Mouse (Mus musculus): ENCODE data around the gene Slc17a3. TPM values are rescaled to one million over a fixed set of nuclear protein-coding genes. Genes with fewer than 3 reads are reported as not detected.

Gene Slc17a3
- not detected for polyA plus RNA-seq (2014; fragmentation: Illumina TruSeq; extraction: RNeasy Lipid Tissue Mini Kit (QIAGEN cat#74804); ENCODE audit: insufficient read depth, low read depth, low replicate concordance)

DNA sequence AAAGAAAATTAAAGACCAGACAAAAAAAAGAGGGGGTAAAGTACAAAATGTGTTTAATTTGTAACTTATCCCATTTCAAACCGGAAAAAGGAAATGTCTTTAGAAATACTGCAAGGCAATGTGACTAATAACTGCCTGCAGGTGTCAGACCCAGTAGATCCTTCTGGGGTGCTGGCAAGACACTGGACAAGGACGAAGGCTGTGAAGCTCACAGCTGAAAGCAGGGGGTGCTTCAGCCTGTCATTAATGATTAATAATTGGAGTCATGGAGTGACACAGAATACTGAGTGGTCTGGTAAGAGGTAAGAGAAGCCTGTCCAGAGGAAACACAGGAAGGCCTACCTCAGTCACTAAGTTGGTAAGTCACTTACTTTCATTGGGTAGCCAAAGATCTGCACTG, at the start of gene Slc17a3:
Gene Slc17a3, plus strand, starts transcription at position 127 of the 400 bp plus-strand sequence.

DNA sequence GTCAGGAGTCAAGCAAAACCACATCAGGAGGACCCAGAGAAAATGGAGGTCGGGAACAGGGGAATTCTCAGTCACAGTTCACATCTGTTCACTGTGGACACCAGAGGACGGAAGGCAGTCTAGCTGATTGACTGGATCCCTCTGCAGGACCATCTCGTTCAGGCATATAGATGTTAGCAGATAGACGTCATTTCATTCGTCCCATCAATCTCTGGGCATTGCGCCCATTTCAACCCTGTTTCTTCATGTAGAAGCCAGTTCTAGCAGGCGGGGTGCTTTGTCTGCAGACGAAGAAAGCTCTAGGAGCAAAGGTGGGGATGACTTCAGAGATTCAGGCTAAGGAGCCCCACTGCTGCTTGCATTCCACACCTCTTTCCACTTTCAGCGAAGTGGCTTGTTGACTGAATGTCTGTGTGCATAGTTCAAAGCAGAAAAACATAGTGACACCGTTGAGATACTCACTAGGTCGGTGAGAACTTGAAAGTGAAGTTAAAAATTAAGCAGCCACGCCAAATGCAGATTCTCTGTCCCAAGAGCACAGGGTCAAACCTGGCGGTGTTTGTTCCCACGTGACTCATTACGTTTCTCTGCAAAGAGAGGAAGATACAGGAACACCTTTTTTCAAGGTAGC, 32.7 kb upstream of the Slc17a3 start, which contains the start of gene Slc17a2:
Gene Slc17a2, plus strand, starts transcription at position 572 of the 631 bp plus-strand sequence.

DNA sequence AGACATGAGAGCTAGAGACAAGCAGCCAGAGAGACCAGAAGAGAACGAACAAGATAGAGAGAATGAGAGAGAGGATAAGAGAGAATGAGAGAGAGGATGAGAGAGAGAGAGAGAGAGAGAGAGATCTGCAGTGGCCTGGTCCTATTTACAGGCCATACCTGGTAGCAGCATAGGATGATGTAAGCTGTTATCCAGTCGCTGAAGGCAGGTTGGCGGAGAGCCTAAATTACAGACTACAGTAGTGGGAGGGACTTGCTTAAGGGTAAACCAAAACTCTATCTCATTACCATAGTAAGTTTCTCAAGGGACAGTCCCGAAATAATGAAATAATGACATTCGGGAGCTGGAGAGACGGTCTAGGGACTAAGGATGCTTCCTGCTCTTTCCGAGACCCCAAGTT, 28.2 kb downstream of the Slc17a3 start, which contains the start of gene Slc17a1:
Gene Slc17a1, plus strand, starts transcription at position 346 of the 400 bp plus-strand sequence.

Other genes with a start within 250 kb of the Slc17a3 start
- gene Hist1h2be, start 218.3 kb upstream of the Slc17a3 start, polyA plus RNA-seq (2014; fragmentation: Illumina TruSeq; extraction: RNeasy Lipid Tissue Mini Kit (QIAGEN cat#74804); ENCODE audit: insufficient read depth, low read depth, low replicate concordance), result 2.7 TPM
- 0.40 TPM for gene Hist1h1e, start 216.9 kb upstream of the Slc17a3 start, polyA plus RNA-seq (2014; fragmentation: Illumina TruSeq; extraction: RNeasy Lipid Tissue Mini Kit (QIAGEN cat#74804); ENCODE audit: insufficient read depth, low read depth, low replicate concordance)
- gene Hist1h2ac, start 155.5 kb upstream of the Slc17a3 start, polyA plus RNA-seq (2014; fragmentation: Illumina TruSeq; extraction: RNeasy Lipid Tissue Mini Kit (QIAGEN cat#74804); ENCODE audit: insufficient read depth, low read depth, low replicate concordance), result 0.25 TPM
- gene Hist1h2bc, start 155.2 kb upstream of the Slc17a3 start, polyA plus RNA-seq (2014; fragmentation: Illumina TruSeq; extraction: RNeasy Lipid Tissue Mini Kit (QIAGEN cat#74804); ENCODE audit: insufficient read depth, low read depth, low replicate concordance), result 123 TPM
- not detected for gene Hist1h1t, start 143.6 kb upstream of the Slc17a3 start, polyA plus RNA-seq (2014; fragmentation: Illumina TruSeq; extraction: RNeasy Lipid Tissue Mini Kit (QIAGEN cat#74804); ENCODE audit: insufficient read depth, low read depth, low replicate concordance)
- 0.68 TPM for gene Hist1h4c, start 141.0 kb upstream of the Slc17a3 start, polyA plus RNA-seq (2014; fragmentation: Illumina TruSeq; extraction: RNeasy Lipid Tissue Mini Kit (QIAGEN cat#74804); ENCODE audit: insufficient read depth, low read depth, low replicate concordance)
- gene Hfe, start 128.6 kb upstream of the Slc17a3 start, polyA plus RNA-seq (2014; fragmentation: Illumina TruSeq; extraction: RNeasy Lipid Tissue Mini Kit (QIAGEN cat#74804); ENCODE audit: insufficient read depth, low read depth, low replicate concordance), result 21.9 TPM
- gene Hist1h1c, start 100.6 kb upstream of the Slc17a3 start, polyA plus RNA-seq (2014; fragmentation: Illumina TruSeq; extraction: RNeasy Lipid Tissue Mini Kit (QIAGEN cat#74804); ENCODE audit: insufficient read depth, low read depth, low replicate concordance), result 58.8 TPM
- gene Hist1h3c, start 93.8 kb upstream of the Slc17a3 start, polyA plus RNA-seq (2014; fragmentation: Illumina TruSeq; extraction: RNeasy Lipid Tissue Mini Kit (QIAGEN cat#74804); ENCODE audit: insufficient read depth, low read depth, low replicate concordance), result not detected
- not detected for gene Hist1h2bb, start 92.7 kb upstream of the Slc17a3 start, polyA plus RNA-seq (2014; fragmentation: Illumina TruSeq; extraction: RNeasy Lipid Tissue Mini Kit (QIAGEN cat#74804); ENCODE audit: insufficient read depth, low read depth, low replicate concordance)
- not detected for gene Hist1h2ab, start 88.3 kb upstream of the Slc17a3 start, polyA plus RNA-seq (2014; fragmentation: Illumina TruSeq; extraction: RNeasy Lipid Tissue Mini Kit (QIAGEN cat#74804); ENCODE audit: insufficient read depth, low read depth, low replicate concordance)
- not detected for gene Hist1h3b, start 87.2 kb upstream of the Slc17a3 start, polyA plus RNA-seq (2014; fragmentation: Illumina TruSeq; extraction: RNeasy Lipid Tissue Mini Kit (QIAGEN cat#74804); ENCODE audit: insufficient read depth, low read depth, low replicate concordance)
- not detected for gene Hist1h4b, start 82.4 kb upstream of the Slc17a3 start, polyA plus RNA-seq (2014; fragmentation: Illumina TruSeq; extraction: RNeasy Lipid Tissue Mini Kit (QIAGEN cat#74804); ENCODE audit: insufficient read depth, low read depth, low replicate concordance)
- not detected for gene Hist1h4a, start 78.2 kb upstream of the Slc17a3 start, polyA plus RNA-seq (2014; fragmentation: Illumina TruSeq; extraction: RNeasy Lipid Tissue Mini Kit (QIAGEN cat#74804); ENCODE audit: insufficient read depth, low read depth, low replicate concordance)
- gene Hist1h3a, start 77.0 kb upstream of the Slc17a3 start, polyA plus RNA-seq (2014; fragmentation: Illumina TruSeq; extraction: RNeasy Lipid Tissue Mini Kit (QIAGEN cat#74804); ENCODE audit: insufficient read depth, low read depth, low replicate concordance), result not detected
- gene Hist1h1a, start 75.8 kb upstream of the Slc17a3 start, polyA plus RNA-seq (2014; fragmentation: Illumina TruSeq; extraction: RNeasy Lipid Tissue Mini Kit (QIAGEN cat#74804); ENCODE audit: insufficient read depth, low read depth, low replicate concordance), result not detected
- gene Trim38, start 69.5 kb upstream of the Slc17a3 start, polyA plus RNA-seq (2014; fragmentation: Illumina TruSeq; extraction: RNeasy Lipid Tissue Mini Kit (QIAGEN cat#74804); ENCODE audit: insufficient read depth, low read depth, low replicate concordance), result not detected
- 0.34 TPM for gene Slc17a2, start 32.4 kb upstream of the Slc17a3 start, polyA plus RNA-seq (2014; fragmentation: Illumina TruSeq; extraction: RNeasy Lipid Tissue Mini Kit (QIAGEN cat#74804); ENCODE audit: insufficient read depth, low read depth, low replicate concordance)
- not detected for gene Slc17a1, start 28.3 kb downstream of the Slc17a3 start, polyA plus RNA-seq (2014; fragmentation: Illumina TruSeq; extraction: RNeasy Lipid Tissue Mini Kit (QIAGEN cat#74804); ENCODE audit: insufficient read depth, low read depth, low replicate concordance)
- not detected for gene Slc17a4, start 75.6 kb downstream of the Slc17a3 start, polyA plus RNA-seq (2014; fragmentation: Illumina TruSeq; extraction: RNeasy Lipid Tissue Mini Kit (QIAGEN cat#74804); ENCODE audit: insufficient read depth, low read depth, low replicate concordance)
- gene Hist1h2ba, start 94.7 kb downstream of the Slc17a3 start, polyA plus RNA-seq (2014; fragmentation: Illumina TruSeq; extraction: RNeasy Lipid Tissue Mini Kit (QIAGEN cat#74804); ENCODE audit: insufficient read depth, low read depth, low replicate concordance), result not detected
- gene Hist1h2aa, start 95.0 kb downstream of the Slc17a3 start, polyA plus RNA-seq (2014; fragmentation: Illumina TruSeq; extraction: RNeasy Lipid Tissue Mini Kit (QIAGEN cat#74804); ENCODE audit: insufficient read depth, low read depth, low replicate concordance), result not detected
- gene Scgn, start 151.8 kb downstream of the Slc17a3 start, polyA plus RNA-seq (2014; fragmentation: Illumina TruSeq; extraction: RNeasy Lipid Tissue Mini Kit (QIAGEN cat#74804); ENCODE audit: insufficient read depth, low read depth, low replicate concordance), result not detected

All from lung, adult 10 weeks (tissue).